Mouse (Mus musculus) brain, embryonic 14.5 days (tissue): Measurements from ENCODE around the gene Atp1b3.

ENCODE experiments used
- CTCF ChIP-seq: fragments of 200-500 bp; IDR thresholded peaks from 2 replicates; pipeline ENCODE4 v1.5.1; 2012; ENCODE audit warnings: inconsistent platforms, mild to moderate bottlenecking, moderate library complexity, borderline replicate concordance; ENCODE audit not compliant: insufficient read depth, insufficient read length; ENCODE audit errors: extremely low read depth
- POLR2A ChIP-seq: fragments of 200-500 bp; IDR thresholded peaks from 2 replicates; pipeline ENCODE4 v1.6.1; 2012; ENCODE audit warnings: mild to moderate bottlenecking, inconsistent platforms, borderline replicate concordance; ENCODE audit not compliant: poor library complexity, insufficient read depth, insufficient read length, severe bottlenecking; ENCODE audit errors: extremely low read depth

DNA sequence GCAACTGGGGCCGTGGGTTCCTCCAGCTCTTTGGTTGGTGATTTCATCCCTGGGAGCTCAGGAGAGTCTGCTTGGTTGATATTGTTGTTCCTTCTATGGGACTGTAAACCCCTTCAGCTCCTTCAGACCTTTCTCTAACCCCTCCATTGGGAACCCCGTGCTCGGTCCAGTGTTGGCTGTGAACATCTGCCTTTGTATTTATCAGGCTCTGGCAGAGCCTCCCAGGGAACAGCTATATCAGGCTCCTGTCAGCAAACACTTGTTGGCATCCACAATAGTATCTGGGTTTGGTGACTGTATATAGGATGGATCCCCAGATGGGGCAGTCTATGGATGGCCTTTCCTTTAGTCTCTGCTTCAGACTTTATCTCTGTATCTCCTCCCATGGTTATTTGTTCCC lies 52.2 kb downstream of the Atp1b3 start:
- TF ChIP-seq CTCF (no peak), POLR2A (no peak)
